11 mouse cellular contexts compared by ENCODE assay signal in genomic region chr11:54102706-54103449, GRCm38 (mm10). TPM values are rescaled to one million over a fixed set of nuclear protein-coding genes. Genes with fewer than 3 reads are reported as not detected.
DNase-seq lines count a peak whose midpoint lies in the region; ATAC-seq lines count a peak whose summit lies in the region.
"Had no signal": no experiment of that assay in that cellular context is flagged by ENCODE, and none has a peak within 500 bp of the region (broad histone marks: within the 10 kb centered on the region; RNA-seq: fewer than 3 reads in every experiment).

No protein-coding gene starts in this region.

- peak; percentile 50 for DNase-seq in retina, postnatal 1 day
- no peak for DNase-seq in retina, embryonic 14.5 days (ENCODE audit: low spot score)
- DNase-seq in heart, postnatal 4 days, result peak; percentile 40
- no peak for DNase-seq in B cell, adult 2 months
- no peak for DNase-seq in spleen, adult 12 weeks (ENCODE audit: low spot score)
- DNase-seq: adrenal gland, postnatal 14 days; forebrain, postnatal 0 days had no signal

- H3K4me2 ChIP-seq in heart, embryonic 11.5 days, result peak overlapping the region; percentile 97
- H3K4me2 ChIP-seq in stomach, embryonic 16.5 days (ENCODE audit: low read depth, low read length), result peak overlapping the region; percentile 22; the same call in 1 of the 2 replicates

- H3K4me3 ChIP-seq in heart, embryonic 11.5 days (ENCODE audit: low read depth, low read length), result no peak overlapping the region
- no peak overlapping the region for H3K4me3 ChIP-seq in stomach, embryonic 16.5 days (replicated peaks; ENCODE audit: low read length)
- H3K4me3 ChIP-seq: neural tube, embryonic 15.5 days had no signal

- WGBS in heart, embryonic 11.5 days (ENCODE audit: insufficient replicate concordance), result 44% methylated on average over 10 of the region's 10 CpGs
- 58% methylated on average over 10 of the region's 10 CpGs for WGBS in stomach, embryonic 16.5 days

- ATAC-seq in heart, embryonic 11.5 days (replicated peaks; ENCODE audit: insufficient number of reproducible peaks, low FRiP score, low TSS enrichment), result no peak
- no peak for ATAC-seq in stomach, embryonic 16.5 days (ENCODE audit: insufficient read depth, low FRiP score)
- ATAC-seq: forebrain, postnatal 0 days had no signal

- peaks cover 8% of the 10 kb centered on the region for H3K27me3 ChIP-seq in heart, embryonic 11.5 days (ENCODE audit: control insufficient read depth, insufficient read depth, low read length)
- H3K27me3 ChIP-seq in stomach, embryonic 16.5 days (ENCODE audit: control insufficient read depth, insufficient read depth, low read length), result no peaks in the 10 kb centered on the region
- H3K27me3 ChIP-seq: neural tube, embryonic 15.5 days had no signal

- no peaks in the 10 kb centered on the region for H3K9me3 ChIP-seq in heart, embryonic 11.5 days (replicated peaks; ENCODE audit: control insufficient read depth, low read length)
- no peaks in the 10 kb centered on the region for H3K9me3 ChIP-seq in stomach, embryonic 16.5 days (replicated peaks; ENCODE audit: control insufficient read depth, low read length)
- H3K9me3 ChIP-seq: neural tube, embryonic 15.5 days had no signal

- no peak overlapping the region for H3K9ac ChIP-seq in heart, embryonic 11.5 days (ENCODE audit: low read depth, low read length)
- no peak overlapping the region for H3K9ac ChIP-seq in stomach, embryonic 16.5 days (ENCODE audit: low read length)
- H3K9ac ChIP-seq: forebrain, postnatal 0 days; neural tube, embryonic 15.5 days had no signal

- 0 out of 2 replicates have a peak overlapping the region, but pooled peaks have one; percentile 42 for H3K27ac ChIP-seq in heart, embryonic 11.5 days (ENCODE audit: low read depth, low read length)
- H3K27ac ChIP-seq in stomach, embryonic 16.5 days (ENCODE audit: low read length), result peak overlapping the region; percentile 61
- H3K27ac ChIP-seq: neural tube, embryonic 15.5 days had no signal

- H3K36me3 ChIP-seq in heart, embryonic 11.5 days (ENCODE audit: control insufficient read depth, insufficient read depth, low read length), result no peaks in the 10 kb centered on the region
- H3K36me3 ChIP-seq in stomach, embryonic 16.5 days (ENCODE audit: control insufficient read depth, insufficient read depth, low read length), result no peaks in the 10 kb centered on the region
- H3K36me3 ChIP-seq: neural tube, embryonic 15.5 days had no signal

- H3K4me1 ChIP-seq in heart, embryonic 11.5 days (ENCODE audit: control insufficient read depth, insufficient read depth, low read length), result peaks cover 32% of the 10 kb centered on the region
- peaks cover 32% of the 10 kb centered on the region for H3K4me1 ChIP-seq in stomach, embryonic 16.5 days (ENCODE audit: control insufficient read depth, insufficient read depth, low read length)

RNA-seq across cellular contexts. Expression of gene P4ha2, which starts 3.0 kb away (rescaled TPM):
- polyA plus RNA-seq in heart, embryonic 11.5 days (2014; fragmentation: Nextera tagmentation; extraction: Ambion mirVana), result 51.6 and 61.3 TPM in 2 replicates
- total RNA-seq in heart, postnatal 4 days (2021), result 10 to 100 TPM; 24.6 to 28.1 TPM
- polyA plus RNA-seq in stomach, embryonic 16.5 days (2015; fragmentation: Nextera tagmentation; extraction: Ambion mirVana), result 78.6 and 86.8 TPM in 2 replicates

RNA-seq across cellular contexts. Expression of gene Pdlim4, which starts 34.1 kb away (rescaled TPM):
- 8.6 and 12.0 TPM in 2 replicates for polyA plus RNA-seq in heart, embryonic 11.5 days (2014; fragmentation: Nextera tagmentation; extraction: Ambion mirVana)
- 10 to 100 TPM; 25.4 to 26.8 TPM for total RNA-seq in heart, postnatal 4 days (2021)
- polyA plus RNA-seq in stomach, embryonic 16.5 days (2015; fragmentation: Nextera tagmentation; extraction: Ambion mirVana), result 63.7 and 65.9 TPM in 2 replicates
- total RNA-seq: CH12.LX had no signal

Comparison
In these comparisons a context has a peak if more than half of its experiments do, and no peak if none do; other contexts are left out.
1. DNase-seq: peak in retina, postnatal 1 day (single experiment) and heart, postnatal 4 days (single experiment); none in retina, embryonic 14.5 days (single experiment), B cell, adult 2 months (0 of 2) and spleen, adult 12 weeks (single experiment).